Mouse (Mus musculus) spleen, adult 2 months (tissue): ENCODE measurements around the gene Grm1. TPM values are rescaled to one million over a fixed set of nuclear protein-coding genes. Genes with fewer than 3 reads are reported as not detected.

Experiments
- DNase-seq, 2 experiments: peaks; one replicate each; pipeline versions ENCODE4 v3.0.0 to v3.0.0-alpha.2; 2012 to 2021; ENCODE audit warnings: low spot score in 2 of 2, low read depth in 1 of 2
- H3K27ac ChIP-seq: fragments of 200-500 bp; 2 replicates; pipeline ENCODE4 v1.5.1; 2012; ENCODE audit warnings: low read length, inconsistent platforms; ENCODE audit not compliant: insufficient read depth
- H3K27me3 ChIP-seq: fragments of 200-500 bp; 2 replicates; pipeline ENCODE4 v1.6.1; 2012; ENCODE audit warnings: mild to moderate bottlenecking, moderate library complexity, low read length, inconsistent platforms; ENCODE audit not compliant: control insufficient read depth, insufficient read depth
- H3K36me3 ChIP-seq: fragments of 200-500 bp; 2 replicates; pipeline ENCODE4 v1.6.1; 2012; ENCODE audit warnings: mild to moderate bottlenecking, low read length, inconsistent platforms; ENCODE audit not compliant: control insufficient read depth, insufficient read depth
- H3K4me1 ChIP-seq: fragments of 200-500 bp; 2 replicates; pipeline ENCODE4 v1.6.1; 2011; ENCODE audit warnings: inconsistent platforms; ENCODE audit not compliant: control insufficient read depth, insufficient read depth, insufficient read length
- H3K4me3 ChIP-seq: fragments of 200-500 bp; 2 replicates; pipeline ENCODE4 v1.5.1; 2011; ENCODE audit warnings: mild to moderate bottlenecking, inconsistent platforms; ENCODE audit not compliant: insufficient read depth, insufficient read length; ENCODE audit errors: extremely low read depth
- CTCF ChIP-seq: fragments of 200-500 bp; IDR thresholded peaks from 2 replicates; pipeline ENCODE4 v1.5.1; 2011; ENCODE audit warnings: mild to moderate bottlenecking, inconsistent platforms; ENCODE audit not compliant: insufficient read depth, insufficient read length, insufficient replicate concordance; ENCODE audit errors: extremely low read depth
- POLR2A ChIP-seq: fragments of 200-500 bp; IDR thresholded peaks from 2 replicates; pipeline ENCODE4 v1.6.1; 2011; ENCODE audit warnings: low read depth, low read length, inconsistent platforms
- WGBS: fragments of 180-500 bp; shearing (Covaris S2); methylation state at CpG from one replicate; pipeline ENCODE4 v1.1.7; 2018; 5-methylcytosine and 5-hydroxymethylcytosine counted together
- polyA plus RNA-seq: library from polyadenylated mRNA; depleted of rRNA; stranded (reverse); fragments of >200 nt; gene quantifications from 2 replicates; pipeline ENCODE4 v1.2.3, GENCODE M21; 2012

The Grm1 gene
- polyA plus RNA-seq, 1 experiment, result 0.12 TPM

DNA sequence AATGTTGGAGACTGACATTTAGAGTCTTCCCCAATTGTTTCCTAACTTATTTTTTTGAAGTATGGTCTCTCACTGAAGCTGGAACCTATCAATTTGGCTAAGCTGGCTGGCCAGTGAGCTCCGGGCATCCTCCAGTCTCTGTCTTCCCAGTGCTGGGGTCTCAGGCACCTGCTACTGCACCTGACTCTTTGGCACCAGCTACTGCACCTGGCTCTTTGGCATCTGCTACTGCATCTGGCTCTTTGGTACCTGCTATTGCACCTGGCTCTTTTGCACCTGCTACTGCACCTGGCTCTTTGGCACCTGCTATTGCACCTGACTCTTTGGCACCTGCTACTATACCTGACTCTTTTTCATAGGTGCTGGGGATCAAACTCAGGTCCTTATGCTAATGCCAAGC lies 291.7 kb downstream of the Grm1 start:
- DNase-seq, result no peak
- WGBS, result 73% methylated on average over 1 of the region's 1 CpGs

DNA sequence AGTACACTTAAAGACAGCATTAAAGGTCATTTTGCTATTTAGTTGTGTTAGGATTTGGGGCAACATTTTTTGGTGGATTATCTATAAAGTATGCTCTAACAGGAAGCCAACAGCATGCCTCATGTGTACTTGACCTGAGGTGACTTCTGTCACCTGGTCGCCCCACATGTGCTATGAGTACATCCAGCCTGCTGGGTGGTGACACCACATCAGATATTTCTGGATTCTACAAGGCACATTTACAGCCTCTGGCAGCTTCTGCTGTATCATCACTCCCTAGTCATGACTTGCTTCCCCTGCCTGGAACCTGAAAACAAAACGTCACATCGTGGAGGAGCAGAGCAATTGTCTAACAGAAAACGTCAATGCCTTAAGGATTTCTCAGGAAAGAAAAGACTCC lies 292.2 kb downstream of the Grm1 start:
- H3K27ac ChIP-seq, result no peak overlapping the region
- 83% methylated on average over 4 of the region's 4 CpGs for WGBS
- TF ChIP-seq CTCF, result no peak
- no peak for TF ChIP-seq POLR2A
- H3K27me3 ChIP-seq, result no peaks in the 10 kb centered on the region
- DNase-seq, result no peak
- H3K4me1 ChIP-seq, result no peaks in the 10 kb centered on the region
- H3K36me3 ChIP-seq, result no peaks in the 10 kb centered on the region
- no peak overlapping the region for H3K4me3 ChIP-seq

More for the DNA sequence above, 291.7 kb downstream of the Grm1 start:
- H3K36me3 ChIP-seq, result no peaks in the 10 kb centered on the region
- no peak overlapping the region for H3K27ac ChIP-seq
- H3K4me3 ChIP-seq, result no peak overlapping the region
- no peaks in the 10 kb centered on the region for H3K27me3 ChIP-seq
- TF ChIP-seq POLR2A (no peak), CTCF (no peak)
- no peaks in the 10 kb centered on the region for H3K4me1 ChIP-seq

DNA sequence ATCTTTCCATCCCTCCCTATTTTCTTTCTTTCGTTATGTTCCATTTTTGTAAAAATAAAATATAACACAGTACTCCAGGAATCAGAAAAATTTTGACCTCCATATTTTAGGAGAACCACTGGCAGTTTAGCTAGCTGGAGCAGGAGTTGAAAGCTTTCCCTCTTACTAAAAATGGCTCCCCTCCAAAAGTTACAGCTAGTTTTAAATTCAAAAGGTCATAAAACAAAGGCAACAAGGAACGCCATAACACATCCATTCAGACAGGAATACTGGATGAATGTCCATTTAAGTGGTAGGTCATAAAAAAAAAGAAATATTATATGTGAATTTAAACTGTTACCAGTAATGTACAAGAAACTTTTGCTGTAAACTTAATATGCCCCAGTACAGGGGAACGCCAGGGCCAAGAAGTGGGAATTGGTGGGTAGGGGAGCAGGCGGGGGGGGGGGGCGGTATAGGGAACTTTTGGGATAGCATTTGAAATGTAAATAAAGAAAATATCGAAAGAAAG lies 294.2 kb downstream of the Grm1 start:
- DNase-seq, result no peak
- Histone ChIP-seq H3K36me3 (no peaks in the 10 kb centered on the region), H3K4me1 (no peaks in the 10 kb centered on the region), H3K27me3 (no peaks in the 10 kb centered on the region), H3K27ac (no peak overlapping the region), H3K4me3 (no peak overlapping the region)
- no peak for TF ChIP-seq CTCF
- TF ChIP-seq POLR2A, result no peak
- WGBS, result 90% methylated on average over 5 of the region's 6 CpGs

DNA sequence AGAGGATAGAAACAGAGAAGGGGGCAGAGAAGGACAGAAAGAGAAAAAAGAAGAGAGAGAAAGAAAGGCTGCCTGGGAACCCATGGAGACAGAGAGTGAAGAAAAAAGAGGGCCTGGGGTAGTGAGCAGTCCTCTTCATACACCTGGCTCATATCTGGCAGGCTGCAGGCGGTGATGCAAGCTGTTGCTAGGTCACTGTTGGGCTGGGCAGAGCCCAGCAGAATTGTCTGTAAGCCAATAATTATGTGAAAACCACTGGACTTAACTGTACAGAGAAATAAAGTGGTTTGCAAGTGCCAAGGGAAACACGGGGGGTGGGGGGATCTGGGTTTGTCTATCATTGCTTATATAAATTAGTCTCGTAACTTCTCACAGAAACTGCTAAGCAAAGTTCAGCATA lies 297.0 kb downstream of the Grm1 start:
- Histone ChIP-seq H3K27ac (no peak overlapping the region), H3K4me1 (no peaks in the 10 kb centered on the region), H3K36me3 (no peaks in the 10 kb centered on the region), H3K27me3 (no peaks in the 10 kb centered on the region), H3K4me3 (no peak overlapping the region)
- DNase-seq, result no peak
- WGBS, result 83% methylated on average over 3 of the region's 3 CpGs
- TF ChIP-seq POLR2A (no peak), CTCF (no peak)

DNA sequence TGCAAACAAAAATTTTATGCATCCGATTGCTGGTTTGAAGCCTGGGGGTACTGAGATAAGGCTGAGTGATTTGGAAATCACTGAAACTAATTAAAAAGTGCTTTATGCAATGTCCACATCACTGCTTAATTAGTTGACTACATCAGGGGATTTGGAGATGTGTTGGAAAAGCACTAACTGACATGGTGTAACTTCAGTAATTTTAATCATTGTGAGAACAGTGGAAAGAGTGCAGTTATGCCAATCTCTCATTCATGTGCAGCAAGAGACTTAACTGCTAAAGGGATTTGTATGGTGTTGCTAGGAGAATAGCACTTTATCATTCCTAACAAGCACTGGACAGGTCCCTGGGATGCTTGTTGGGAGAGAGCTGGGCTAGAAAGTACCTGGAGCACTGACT lies 307.3 kb downstream of the Grm1 start:
- TF ChIP-seq CTCF (no peak), POLR2A (no peak)
- Histone ChIP-seq H3K27me3 (no peaks in the 10 kb centered on the region), H3K27ac (no peak overlapping the region), H3K4me1 (no peaks in the 10 kb centered on the region), H3K36me3 (no peaks in the 10 kb centered on the region), H3K4me3 (no peak overlapping the region)
- WGBS, result 84% methylated on average over 1 of the region's 1 CpGs
- no peak for DNase-seq

DNA sequence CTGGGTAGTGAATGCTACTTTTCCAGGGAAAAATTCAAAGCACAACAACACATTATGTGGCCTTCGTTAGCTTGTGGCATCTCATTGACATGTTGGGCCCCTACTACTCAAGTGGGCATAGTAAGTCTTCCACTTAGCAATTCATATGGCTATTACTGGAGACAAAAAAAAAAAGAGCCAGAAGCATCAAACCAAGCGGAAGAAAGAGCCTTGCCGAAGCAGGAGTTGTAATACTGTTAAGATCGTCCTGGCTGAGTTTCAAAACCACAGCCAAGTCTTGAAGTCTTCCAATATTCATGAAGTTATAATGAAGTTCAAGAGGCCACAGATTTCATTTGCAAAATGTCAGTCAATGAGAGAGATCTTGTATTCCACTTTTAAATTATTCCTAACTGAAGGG lies 319.1 kb downstream of the Grm1 start:
- H3K4me3 ChIP-seq, result no peak overlapping the region
- H3K27me3 ChIP-seq, result no peaks in the 10 kb centered on the region
- 53% methylated on average over 4 of the region's 4 CpGs for WGBS
- no peaks in the 10 kb centered on the region for H3K36me3 ChIP-seq
- no peak for DNase-seq
- no peak overlapping the region for H3K27ac ChIP-seq
- no peaks in the 10 kb centered on the region for H3K4me1 ChIP-seq
- no peak for TF ChIP-seq POLR2A
- no peak for TF ChIP-seq CTCF

DNA sequence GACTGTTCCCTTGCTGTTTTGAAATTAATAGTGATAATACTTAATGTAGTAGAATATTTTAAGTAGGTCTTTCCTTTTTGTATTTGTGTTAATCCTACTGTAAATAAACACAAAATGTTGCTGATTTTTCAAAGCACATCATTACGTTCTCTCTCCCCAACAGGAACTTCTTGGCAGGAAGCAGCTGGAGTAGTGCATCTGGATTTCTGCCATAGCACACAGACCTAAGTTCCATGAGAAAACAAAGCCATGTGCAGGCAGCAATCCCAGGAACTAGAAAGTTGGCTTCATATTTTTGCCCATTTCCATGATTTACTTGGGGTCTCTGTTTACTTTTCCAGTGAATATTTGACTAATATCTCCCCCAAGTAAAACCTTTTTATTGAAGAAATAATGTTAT lies 320.9 kb downstream of the Grm1 start:
- no peaks in the 10 kb centered on the region for H3K4me1 ChIP-seq
- no peaks in the 10 kb centered on the region for H3K36me3 ChIP-seq
- H3K27me3 ChIP-seq, result no peaks in the 10 kb centered on the region
- DNase-seq, result no peak
- no peak overlapping the region for H3K4me3 ChIP-seq
- whole genome bisulfite sequencing, result 32% methylated on average over 1 of the region's 1 CpGs
- no peak overlapping the region for H3K27ac ChIP-seq
- TF ChIP-seq CTCF (no peak), POLR2A (no peak)
